Mouse (Mus musculus) embryonic facial prominence, embryonic 13.5 days (tissue): ENCODE measurements around the gene Hrh3. TPM values are rescaled to one million over a fixed set of nuclear protein-coding genes. Genes with fewer than 3 reads are reported as not detected.

ENCODE experiments used
- ATAC-seq: fragments of 200-750 bp; cut with Nextera tagmentation; 2 replicates; pipeline ENCODE4 v1.8.0; 2017; ENCODE audit warnings: low read depth; ENCODE audit not compliant: insufficient number of reproducible peaks, insufficient read depth, low FRiP score, low TSS enrichment
- H3K27ac ChIP-seq: fragments of 300-500 bp; sonication (generic); 2 replicates; pipeline ENCODE4 v1.5.1; 2015; ENCODE audit warnings: moderate library complexity, mild to moderate bottlenecking, inconsistent platforms
- H3K27me3 ChIP-seq: fragments of 300-500 bp; sonication (generic); 2 replicates; pipeline ENCODE4 v1.6.1; 2015; ENCODE audit warnings: mild to moderate bottlenecking, inconsistent platforms
- H3K36me3 ChIP-seq: fragments of 300-500 bp; sonication (generic); 2 replicates; pipeline ENCODE4 v1.6.1; 2015; ENCODE audit warnings: mild to moderate bottlenecking, inconsistent platforms
- H3K4me1 ChIP-seq: fragments of 300-500 bp; sonication (generic); 2 replicates; pipeline ENCODE4 v1.6.1; 2015; ENCODE audit warnings: inconsistent platforms
- H3K4me2 ChIP-seq: fragments of 300-500 bp; sonication (generic); 2 replicates; pipeline ENCODE4 v1.6.1; 2015; ENCODE audit warnings: moderate library complexity, mild to moderate bottlenecking, inconsistent platforms
- H3K4me3 ChIP-seq: fragments of 300-500 bp; sonication (generic); 2 replicates; pipeline ENCODE4 v1.5.1; 2015; ENCODE audit warnings: mild to moderate bottlenecking, inconsistent platforms
- H3K9ac ChIP-seq: fragments of 300-500 bp; sonication (generic); 2 replicates; pipeline ENCODE4 v1.6.1; 2015; ENCODE audit warnings: mild to moderate bottlenecking, inconsistent platforms
- H3K9me3 ChIP-seq: fragments of 300-500 bp; sonication (generic); 2 replicates; pipeline ENCODE4 v1.6.1; 2016; ENCODE audit warnings: inconsistent platforms
- WGBS: fragments of 180-500 bp; shearing (Covaris S2); methylation state at CpG from one replicate; pipeline ENCODE4 v1.1.7; 2015; ENCODE audit warnings: mixed read lengths; 5-methylcytosine and 5-hydroxymethylcytosine counted together
- polyA plus RNA-seq: library from polyadenylated mRNA; unstranded; fragments of >200 nt; fragmentation: Nextera tagmentation; extraction: Ambion mirVana; gene quantifications from 2 replicates; pipeline ENCODE4 v1.2.1, GENCODE M21; 2015

The Hrh3 gene
- polyA plus RNA-seq, 1 experiment from 2014 or later, result 0.17 TPM

- Histone ChIP-seq H3K27me3 (no peaks in the 10 kb centered on the region), H3K4me1 (peaks cover 7% of the 10 kb centered on the region; the same call in 1 of the 2 replicates), H3K4me3 (no peak overlapping the region), H3K36me3 (peaks cover 51% of the 10 kb centered on the region), H3K9ac (no peak overlapping the region), H3K4me2 (no peak overlapping the region), H3K27ac (no peak overlapping the region), H3K9me3 (no peaks in the 10 kb centered on the region)
- 28% methylated on average over 5 of the region's 5 CpGs for WGBS
- no peak for ATAC-seq
Measured at GRCm38 (mm10) chr2:180050986-180051385, 53.3 kb downstream of the Hrh3 start.

Other genes with a start within 250 kb of the Hrh3 start
- gene Taf4, start 127.8 kb downstream of the Hrh3 start, polyA plus RNA-seq, result 3.7 and 3.9 TPM in 2 replicates
- 11.1 and 11.4 TPM in 2 replicates for gene Lsm14b, start 79.5 kb downstream of the Hrh3 start, polyA plus RNA-seq
- gene Psma7, start 62.1 kb downstream of the Hrh3 start, polyA plus RNA-seq, result 578 and 596 TPM in 2 replicates
- 6.2 and 8.2 TPM in 2 replicates for gene Ss18l1, start 62.0 kb downstream of the Hrh3 start, polyA plus RNA-seq
- gene Mtg2, start 33.9 kb downstream of the Hrh3 start, polyA plus RNA-seq, result 21.8 and 29.1 TPM in 2 replicates
- 35.8 and 41.6 TPM in 2 replicates for gene Osbpl2, start 14.8 kb upstream of the Hrh3 start, polyA plus RNA-seq
- 168 and 190 TPM in 2 replicates for gene Adrm1, start 67.0 kb upstream of the Hrh3 start, polyA plus RNA-seq
- gene Lama5, start 121.4 kb upstream of the Hrh3 start, polyA plus RNA-seq, result 19.0 and 25.2 TPM in 2 replicates
- 653 and 689 TPM in 2 replicates for gene Rps21, start 152.9 kb upstream of the Hrh3 start, polyA plus RNA-seq
- 11.6 and 14.6 TPM in 2 replicates for gene Cables2, start 169.0 kb upstream of the Hrh3 start, polyA plus RNA-seq
- 1.6 and 1.7 TPM in 2 replicates for gene Rbbp8nl, start 185.4 kb upstream of the Hrh3 start, polyA plus RNA-seq
- 0.18 TPM in 1 of 2 replicates, not detected in the other for gene Gata5, start 230.2 kb upstream of the Hrh3 start, polyA plus RNA-seq